Mouse (Mus musculus): Measurements from ENCODE around the gene Phex. TPM values are rescaled to one million over a fixed set of nuclear protein-coding genes. Genes with fewer than 3 reads are reported as not detected.

Gene Phex
- polyA plus RNA-seq (2016; fragmentation: Nextera tagmentation; extraction: Ambion mirVana) = 0.21 and 0.24 TPM in 2 replicates

GRCm38 (mm10) chrX:157415212-157415611 lies at the start of gene Phex:
Gene Phex, minus strand, starts transcription at chrX:157415312.
- no peaks in the 10 kb centered on the region for H3K4me1 ChIP-seq
- H3K27ac ChIP-seq (replicated peaks) = no peak within 1 kb of the TSS
- 60% methylated on average over 5 of the region's 5 CpGs for WGBS
- H3K4me3 ChIP-seq = no peak within 1 kb of the TSS
- 0 out of 2 replicates have a peak, but pooled peaks cover 13% of the 10 kb centered on the region for H3K27me3 ChIP-seq (replicated peaks; ENCODE audit: low read depth, poor library complexity, severe bottlenecking)
- DNase-seq (ENCODE audit: low spot score) = no peak
- no peaks in the 10 kb centered on the region for H3K9me3 ChIP-seq
- no peaks in the 10 kb centered on the region for H3K36me3 ChIP-seq (replicated peaks)

- WGBS = 83% methylated on average over 3 of the region's 3 CpGs
- Histone ChIP-seq H3K36me3 (replicated peaks) (peaks cover 46% of the 10 kb centered on the region), H3K4me3 (no peak overlapping the region), H3K9me3 (no peaks in the 10 kb centered on the region), H3K4me1 (peaks cover 3% of the 10 kb centered on the region; the same call in 1 of the 2 replicates), H3K27ac (replicated peaks) (no peak overlapping the region), H3K27me3 (replicated peaks; ENCODE audit: low read depth, poor library complexity, severe bottlenecking) (no peaks in the 10 kb centered on the region; the same call in 1 of the 2 replicates)
- DNase-seq (ENCODE audit: low spot score) = no peak
Measured at GRCm38 (mm10) chrX:157462716-157463115, 47.6 kb upstream of the Phex start.

DNA sequence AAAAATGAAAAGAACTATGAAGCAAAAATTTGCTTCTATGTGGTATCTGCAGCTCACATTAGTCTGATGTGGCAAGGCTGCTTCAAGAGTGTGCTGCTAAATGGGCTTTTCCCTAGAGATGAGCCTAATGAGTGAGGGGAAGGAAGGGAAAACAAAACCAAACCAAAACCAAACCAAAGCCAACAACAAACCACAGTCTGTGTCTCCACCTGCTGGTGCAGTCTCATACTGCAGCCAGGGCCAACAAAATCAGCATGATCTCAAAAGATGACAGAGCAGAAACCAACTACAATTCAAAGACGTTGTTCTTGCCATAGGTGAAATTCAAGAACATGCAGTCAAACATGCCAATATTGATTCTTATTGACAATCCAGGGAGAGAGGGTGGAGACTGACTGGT lies 39.3 kb upstream of the Phex start:
- H3K36me3 ChIP-seq (replicated peaks) = peaks cover 39% of the 10 kb centered on the region
- H3K4me1 ChIP-seq = no peaks in the 10 kb centered on the region
- DNase-seq (ENCODE audit: low spot score) = peak; percentile 42
- no peaks in the 10 kb centered on the region for H3K9me3 ChIP-seq
- no peak overlapping the region for H3K4me3 ChIP-seq
- H3K27me3 ChIP-seq (replicated peaks; ENCODE audit: low read depth, poor library complexity, severe bottlenecking) = no peaks in the 10 kb centered on the region
- H3K27ac ChIP-seq (replicated peaks) = no peak overlapping the region
- WGBS = 65% methylated on average over 1 of the region's 1 CpGs

GRCm38 (mm10) chrX:157449000-157449399 lies 33.9 kb upstream of the Phex start:
- DNase-seq (ENCODE audit: low spot score) = no peak
- 80% methylated on average over 1 of the region's 1 CpGs for WGBS
- Histone ChIP-seq H3K9me3 (no peaks in the 10 kb centered on the region), H3K27ac (replicated peaks) (no peak overlapping the region), H3K4me1 (no peaks in the 10 kb centered on the region), H3K27me3 (replicated peaks; ENCODE audit: low read depth, poor library complexity, severe bottlenecking) (peaks cover 7% of the 10 kb centered on the region; the same call in 1 of the 2 replicates), H3K36me3 (replicated peaks) (peaks cover 21% of the 10 kb centered on the region), H3K4me3 (no peak overlapping the region)

DNA sequence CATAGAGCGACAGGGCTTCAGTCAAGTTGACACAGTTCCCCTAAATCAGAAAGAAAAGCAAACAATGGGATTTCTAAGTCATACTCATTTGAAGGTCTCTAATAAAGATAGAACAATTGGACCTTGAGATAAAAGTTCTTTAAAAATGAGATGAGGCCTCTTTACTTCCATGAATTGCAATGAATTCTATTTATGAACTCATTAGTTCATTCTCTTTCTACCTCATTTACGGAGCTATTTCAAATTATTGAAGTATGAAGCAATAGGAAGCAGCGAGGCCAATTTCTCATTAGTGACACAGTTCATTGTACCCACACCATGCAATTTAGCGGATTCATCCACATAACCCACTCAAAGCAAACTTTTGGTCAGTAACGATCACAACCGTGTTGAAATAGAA lies 32.3 kb upstream of the Phex start:
- Histone ChIP-seq H3K4me3 (no peak overlapping the region), H3K4me1 (no peaks in the 10 kb centered on the region), H3K36me3 (replicated peaks) (peaks cover 28% of the 10 kb centered on the region), H3K27ac (replicated peaks) (no peak overlapping the region), H3K9me3 (no peaks in the 10 kb centered on the region), H3K27me3 (replicated peaks; ENCODE audit: low read depth, poor library complexity, severe bottlenecking) (peaks cover 11% of the 10 kb centered on the region; the same call in 1 of the 2 replicates)
- 87% methylated on average over 6 of the region's 6 CpGs for WGBS
- no peak for DNase-seq (ENCODE audit: low spot score)

GRCm38 (mm10) chrX:157434768-157435167 lies 19.7 kb upstream of the Phex start:
- Histone ChIP-seq H3K4me3 (no peak overlapping the region), H3K27ac (replicated peaks) (no peak overlapping the region), H3K4me1 (no peaks in the 10 kb centered on the region), H3K36me3 (replicated peaks) (no peaks in the 10 kb centered on the region), H3K27me3 (replicated peaks; ENCODE audit: low read depth, poor library complexity, severe bottlenecking) (peaks cover 18% of the 10 kb centered on the region), H3K9me3 (no peaks in the 10 kb centered on the region)
- WGBS = 83% methylated on average over 1 of the region's 1 CpGs
- no peak for DNase-seq (ENCODE audit: low spot score)

- no peaks in the 10 kb centered on the region for H3K36me3 ChIP-seq (replicated peaks)
- H3K27me3 ChIP-seq (replicated peaks; ENCODE audit: low read depth, poor library complexity, severe bottlenecking) = peaks cover 12% of the 10 kb centered on the region; the same call in 1 of the 2 replicates
- no peaks in the 10 kb centered on the region for H3K9me3 ChIP-seq
- no peak overlapping the region for H3K4me3 ChIP-seq
- no peaks in the 10 kb centered on the region for H3K4me1 ChIP-seq
- DNase-seq (ENCODE audit: low spot score) = no peak
- 63% methylated on average over 2 of the region's 2 CpGs for WGBS
- H3K27ac ChIP-seq (replicated peaks) = no peak overlapping the region
Measured at GRCm38 (mm10) chrX:157419451-157419850, 4.3 kb upstream of the Phex start.

- Histone ChIP-seq H3K36me3 (replicated peaks) (no peaks in the 10 kb centered on the region), H3K27ac (replicated peaks) (no peak overlapping the region), H3K27me3 (replicated peaks; ENCODE audit: low read depth, poor library complexity, severe bottlenecking) (peaks cover 8% of the 10 kb centered on the region; the same call in 1 of the 2 replicates), H3K9me3 (no peaks in the 10 kb centered on the region), H3K4me3 (no peak overlapping the region), H3K4me1 (no peaks in the 10 kb centered on the region)
- 75% methylated on average over 6 of the region's 6 CpGs for WGBS
- no peak for DNase-seq (ENCODE audit: low spot score)
Measured at GRCm38 (mm10) chrX:157404919-157405318, 10.2 kb downstream of the Phex start.

DNA sequence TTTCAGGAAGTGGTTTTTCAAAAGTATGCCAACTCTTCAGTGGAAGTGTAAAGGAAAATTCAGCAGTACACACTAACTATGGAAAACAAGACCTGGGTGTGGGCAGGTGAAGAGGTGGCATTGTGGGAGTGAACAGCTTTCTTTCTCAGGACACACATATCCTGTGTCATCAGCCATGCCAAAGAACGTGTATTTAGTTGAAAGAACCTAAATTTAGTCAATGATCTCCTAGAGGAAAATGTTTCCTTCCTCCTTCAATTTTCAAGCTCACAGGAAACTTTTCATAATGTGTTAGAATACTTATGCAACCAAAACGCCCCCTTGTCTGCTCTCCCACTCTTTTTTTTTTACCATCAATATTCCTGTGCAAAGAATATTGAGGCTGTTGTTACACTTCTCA lies 23.9 kb downstream of the Phex start:
- WGBS = 66% methylated on average over 2 of the region's 2 CpGs

DNA sequence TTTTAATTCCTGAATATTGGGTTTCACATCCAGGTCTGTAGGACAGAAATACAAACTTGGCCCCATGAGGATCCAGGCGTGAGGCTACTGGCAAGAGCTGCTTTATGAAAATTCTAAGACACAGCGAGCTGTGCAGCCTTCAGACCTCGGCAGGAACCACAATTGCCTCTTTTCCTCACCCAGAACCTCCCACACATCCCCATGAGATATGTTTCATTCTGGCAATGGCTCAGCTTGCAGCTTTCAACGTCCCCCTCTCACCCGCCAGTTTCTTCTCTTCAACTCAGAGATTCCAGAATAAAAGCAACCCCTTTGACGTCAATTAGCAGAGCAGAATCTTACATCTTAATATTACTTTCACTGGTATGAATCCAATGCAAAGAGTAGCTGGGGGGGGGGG lies 25.0 kb downstream of the Phex start:
- Histone ChIP-seq H3K4me3 (no peak overlapping the region), H3K27me3 (replicated peaks; ENCODE audit: low read depth, poor library complexity, severe bottlenecking) (peaks cover 6% of the 10 kb centered on the region; the same call in 1 of the 2 replicates), H3K36me3 (replicated peaks) (no peaks in the 10 kb centered on the region), H3K27ac (replicated peaks) (no peak overlapping the region), H3K4me1 (no peaks in the 10 kb centered on the region), H3K9me3 (no peaks in the 10 kb centered on the region)
- no peak for DNase-seq (ENCODE audit: low spot score)
- WGBS = 79% methylated on average over 6 of the region's 6 CpGs

More for the DNA sequence above, 23.9 kb downstream of the Phex start:
- Histone ChIP-seq H3K9me3 (no peaks in the 10 kb centered on the region), H3K36me3 (replicated peaks) (no peaks in the 10 kb centered on the region), H3K4me1 (no peaks in the 10 kb centered on the region), H3K27ac (replicated peaks) (no peak overlapping the region), H3K4me3 (no peak overlapping the region), H3K27me3 (replicated peaks; ENCODE audit: low read depth, poor library complexity, severe bottlenecking) (peaks cover 6% of the 10 kb centered on the region; the same call in 1 of the 2 replicates)
- DNase-seq (ENCODE audit: low spot score) = no peak

GRCm38 (mm10) chrX:157388419-157388818 lies 26.7 kb downstream of the Phex start:
- WGBS = 75% methylated on average over 3 of the region's 3 CpGs

DNA sequence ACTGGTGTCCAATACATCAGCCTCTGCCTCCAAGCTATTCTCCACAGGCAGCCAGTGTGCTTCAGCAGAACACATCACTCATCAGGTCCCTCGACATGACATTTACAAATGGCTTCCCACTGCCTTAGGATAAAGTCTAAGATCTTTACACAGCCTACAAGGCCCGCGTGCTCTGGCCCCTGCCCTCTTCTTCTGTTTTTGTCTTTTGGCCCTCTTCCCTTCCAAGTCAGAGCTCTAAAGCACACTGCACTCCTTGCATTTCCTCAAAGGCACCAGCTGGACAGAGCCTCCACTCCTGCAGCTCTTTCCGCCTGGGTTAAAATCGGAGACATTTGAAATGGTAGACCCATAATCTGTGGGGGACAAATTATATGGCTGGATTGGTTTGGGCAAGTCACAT lies 28.1 kb downstream of the Phex start:
- WGBS = 79% methylated on average over 5 of the region's 5 CpGs
- Histone ChIP-seq H3K27ac (replicated peaks) (no peak overlapping the region), H3K4me1 (no peaks in the 10 kb centered on the region), H3K27me3 (replicated peaks; ENCODE audit: low read depth, poor library complexity, severe bottlenecking) (peaks cover 6% of the 10 kb centered on the region; the same call in 1 of the 2 replicates), H3K9me3 (no peaks in the 10 kb centered on the region), H3K4me3 (no peak overlapping the region), H3K36me3 (replicated peaks) (no peaks in the 10 kb centered on the region)
- DNase-seq (ENCODE audit: low spot score) = no peak

More at GRCm38 (mm10) chrX:157388419-157388818, 26.7 kb downstream of the Phex start:
- H3K36me3 ChIP-seq (replicated peaks) = no peaks in the 10 kb centered on the region
- no peaks in the 10 kb centered on the region for H3K4me1 ChIP-seq
- peaks cover 6% of the 10 kb centered on the region; the same call in 1 of the 2 replicates for H3K27me3 ChIP-seq (replicated peaks; ENCODE audit: low read depth, poor library complexity, severe bottlenecking)
- no peaks in the 10 kb centered on the region for H3K9me3 ChIP-seq
- H3K4me3 ChIP-seq = no peak overlapping the region
- H3K27ac ChIP-seq (replicated peaks) = no peak overlapping the region
- no peak for DNase-seq (ENCODE audit: low spot score)

DNA sequence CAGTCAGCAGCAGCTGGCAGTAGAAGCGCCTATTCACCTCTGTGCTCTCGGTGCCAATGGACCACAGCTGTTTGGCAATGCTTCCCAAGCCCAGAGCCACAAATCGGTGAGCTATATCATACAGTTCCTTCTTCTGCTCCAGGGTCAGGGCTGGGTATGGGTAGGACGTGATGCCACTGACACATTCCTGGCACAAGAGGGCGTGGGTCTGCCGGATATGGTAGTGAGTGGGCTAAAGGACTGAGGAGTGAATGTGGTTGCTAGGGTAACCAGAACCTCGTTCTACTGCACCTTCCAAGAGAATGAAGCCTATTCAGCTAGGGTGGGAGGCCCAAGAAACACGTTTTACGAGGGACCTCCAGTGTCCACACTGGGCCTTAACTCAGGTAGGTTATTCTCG lies 36.3 kb downstream of the Phex start:
- peak; percentile 16 for DNase-seq (ENCODE audit: low spot score)
- no peak overlapping the region for H3K4me3 ChIP-seq
- no peak overlapping the region for H3K27ac ChIP-seq (replicated peaks)
- 60% methylated on average over 10 of the region's 10 CpGs for WGBS
- H3K4me1 ChIP-seq = no peaks in the 10 kb centered on the region
- no peaks in the 10 kb centered on the region for H3K36me3 ChIP-seq (replicated peaks)
- no peaks in the 10 kb centered on the region for H3K9me3 ChIP-seq
- H3K27me3 ChIP-seq (replicated peaks; ENCODE audit: low read depth, poor library complexity, severe bottlenecking) = no peaks in the 10 kb centered on the region

Measured in embryonic facial prominence, embryonic 10.5 days (tissue).